Mouse (Mus musculus) T-helper 17 cell (primary cell): ENCODE measurements at regions not wholly inside any gene's neighbourhood (a gene's known extent, or its start where the extent isn't known, plus 50 kb on each side); places are given as distances from the start of the nearest gene placed in this dataset.

Experiments
- in situ Hi-C, 2 experiments: fragments of 300-600 bp; cut with MboI, MseI; formaldehyde crosslinking; loops; 1 replicate in 1 of 2; 2 replicates in 1 of 2; pipeline ENCODE4 v1.15.1; 2025; ENCODE audit warnings: high pct_unique_total_duplicates in 2 of 2

GRCm38 (mm10) chr16:9509666-9510065 lies 485.7 kb downstream of the Grin2a start:
- in situ Hi-C loops: no loop called here

GRCm38 (mm10) chr16:9514538-9514937 lies 480.8 kb downstream of the Grin2a start:
- in situ Hi-C loops: no loop called here
